Mouse (Mus musculus) left cerebral cortex, postnatal 14 days (tissue): ENCODE data around the gene Azgp1. TPM values are rescaled to one million over a fixed set of nuclear protein-coding genes. Genes with fewer than 3 reads are reported as not detected.
"Not testable (repeated sequence)": the region's sequence is repeated elsewhere in the genome, so short reads cannot be mapped to it uniquely, and the experiment has no call there.

ENCODE experiments used
- DNase-seq, 2 experiments: peaks; one replicate each; pipeline ENCODE4 v3.0.0; 2021 to 2022; ENCODE audit warnings: low spot score in 2 of 2, mixed read lengths in 1 of 2
- intact Hi-C: fragments of 180-260 bp; cut with DNase I; formaldehyde crosslinking; loops from one replicate; pipeline ENCODE4 v1.15.1; 2025
- long read RNA-seq, 2 experiments: library from polyadenylated mRNA; stranded (forward); transcript quantifications; one replicate each; pipeline ENCODE4 v2.0.0; 2021
- total RNA-seq, 2 experiments: library from RNA; stranded (reverse); gene quantifications; 2 replicates each; pipeline ENCODE4 v1.2.3; 2021

The Azgp1 gene
- total RNA-seq: not detected
- long read RNA-seq, experiment 1: 0 reads
- long read RNA-seq, experiment 2: 0 reads

DNA sequence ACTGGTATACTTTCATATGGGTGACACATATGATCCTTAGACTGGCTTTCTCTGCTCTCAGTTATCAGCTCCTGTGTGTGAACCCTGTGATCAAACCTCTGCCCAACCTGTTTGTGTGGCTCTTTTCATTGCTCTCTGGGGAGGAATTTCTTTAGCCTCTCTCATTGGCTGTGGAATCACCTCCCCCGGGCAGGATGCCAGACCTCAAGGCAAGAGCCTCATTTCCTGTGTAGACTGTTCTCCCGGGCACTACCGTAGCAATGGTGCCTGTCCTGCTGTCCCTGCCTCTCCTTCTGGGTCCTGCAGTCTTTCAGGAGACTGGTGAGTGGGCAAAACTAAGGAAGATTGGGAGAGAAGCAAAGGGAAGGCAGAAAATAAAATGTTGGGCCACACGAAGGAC lies at the start of gene Azgp1:
TSS of gene Azgp1 (plus strand) at position 221 of the 400 bp plus-strand sequence.
- no peak for DNase-seq
- intact Hi-C loops: no loop called here

GRCm38 (mm10) chr5:137933934-137934333 lies 47.4 kb upstream of the Azgp1 start:
- DNase-seq, intact Hi-C loops: not testable (repeated sequence)

GRCm38 (mm10) chr5:137936486-137936885 lies 44.8 kb upstream of the Azgp1 start:
- DNase-seq: no peak
- intact Hi-C loops: no loop called here

DNA sequence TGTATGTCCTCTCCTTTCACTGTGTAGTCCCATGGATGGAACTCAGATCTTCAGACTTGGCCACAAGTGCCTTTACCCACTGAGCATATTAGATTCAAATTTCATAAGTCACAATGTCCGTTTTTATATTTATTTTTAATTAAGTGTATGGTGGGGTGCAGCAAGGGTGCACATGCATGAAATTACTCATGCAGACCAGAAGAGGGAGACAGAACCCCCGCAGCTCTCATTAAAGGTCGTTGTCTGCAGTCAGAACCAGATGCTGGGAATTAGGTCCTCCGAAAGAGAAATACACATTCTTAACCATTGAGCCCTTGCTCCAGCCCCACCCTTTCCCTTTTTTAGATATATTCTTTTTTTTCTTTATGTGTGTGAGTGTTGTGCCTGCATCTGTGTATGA lies 44.1 kb upstream of the Azgp1 start:
- intact Hi-C loops: no loop called here
- no peak for DNase-seq

- intact Hi-C loops: no loop called here
- no peak for DNase-seq
Measured at GRCm38 (mm10) chr5:137940948-137941347, 40.4 kb upstream of the Azgp1 start.

GRCm38 (mm10) chr5:137943133-137943532 lies 38.2 kb upstream of the Azgp1 start:
- no peak for DNase-seq
- intact Hi-C loops: no loop called here

GRCm38 (mm10) chr5:137947303-137947702 lies 34.0 kb upstream of the Azgp1 start:
- no peak for DNase-seq
- intact Hi-C loops: no loop called here

GRCm38 (mm10) chr5:137951218-137951617 lies 30.1 kb upstream of the Azgp1 start:
- intact Hi-C loops: loop anchor here (10.0 kb wide), 1 partner anchor 156 kb away; no protein-coding TSS in a partner anchor
- peak; percentile 20 to 44 for DNase-seq

GRCm38 (mm10) chr5:137956404-137956803 lies 24.9 kb upstream of the Azgp1 start:
- intact Hi-C loops: loop anchor here (10.0 kb wide), 1 partner anchor 162 kb away; no protein-coding TSS in a partner anchor
- DNase-seq: no peak

- DNase-seq: no peak
- intact Hi-C loops: no loop called here
Measured at GRCm38 (mm10) chr5:137962945-137963344, 18.4 kb upstream of the Azgp1 start, which contains the start of gene Gjc3. Gene Gjc3, minus strand, starts transcription at chr5:137963098.

DNA sequence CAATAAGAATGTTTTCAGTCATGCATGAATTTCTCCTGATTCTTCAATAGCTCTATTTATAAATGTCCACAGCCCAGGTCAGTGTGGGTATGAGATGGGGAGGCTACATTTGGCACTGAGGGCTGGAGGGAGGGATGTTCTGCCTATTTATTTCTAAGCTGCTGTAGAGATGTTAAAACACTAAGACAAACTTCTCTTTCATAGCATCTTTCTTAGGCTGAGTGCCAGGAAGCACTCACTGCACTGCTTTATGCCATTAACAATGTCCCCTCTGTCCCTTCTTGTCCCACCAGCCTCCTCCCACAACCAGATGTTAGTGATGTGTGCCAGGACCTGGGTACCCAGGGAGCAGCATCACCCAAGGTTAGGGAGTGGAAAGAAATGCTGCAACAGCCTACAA lies 14.8 kb upstream of the Azgp1 start:
- intact Hi-C loops: no loop called here
- DNase-seq: peak; percentile 25 to 58

GRCm38 (mm10) chr5:137973161-137973560 lies 8.2 kb upstream of the Azgp1 start:
- DNase-seq: no peak
- intact Hi-C loops: no loop called here

DNA sequence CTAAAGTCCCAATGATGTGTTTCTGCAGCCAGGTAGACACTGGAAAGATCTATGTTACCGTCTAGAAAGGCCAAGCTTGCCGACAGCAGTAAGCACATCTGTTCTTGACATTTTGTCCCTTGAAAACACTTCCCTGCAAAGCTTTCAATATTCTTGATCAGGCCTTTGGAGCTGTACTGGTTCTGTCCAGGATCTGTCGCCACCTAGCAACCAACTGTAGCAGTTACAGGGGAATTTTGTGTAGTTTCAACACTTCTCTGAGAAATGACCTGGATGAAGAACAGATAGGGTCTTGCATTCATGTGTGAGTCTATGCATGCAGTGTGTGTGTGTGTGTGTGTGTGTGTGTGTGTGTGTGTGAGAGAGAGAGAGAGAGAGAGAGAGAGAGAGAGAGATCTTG lies 7.6 kb upstream of the Azgp1 start:
- intact Hi-C loops: no loop called here
- DNase-seq: peak in 1 of 2 experiments; percentile 23

DNA sequence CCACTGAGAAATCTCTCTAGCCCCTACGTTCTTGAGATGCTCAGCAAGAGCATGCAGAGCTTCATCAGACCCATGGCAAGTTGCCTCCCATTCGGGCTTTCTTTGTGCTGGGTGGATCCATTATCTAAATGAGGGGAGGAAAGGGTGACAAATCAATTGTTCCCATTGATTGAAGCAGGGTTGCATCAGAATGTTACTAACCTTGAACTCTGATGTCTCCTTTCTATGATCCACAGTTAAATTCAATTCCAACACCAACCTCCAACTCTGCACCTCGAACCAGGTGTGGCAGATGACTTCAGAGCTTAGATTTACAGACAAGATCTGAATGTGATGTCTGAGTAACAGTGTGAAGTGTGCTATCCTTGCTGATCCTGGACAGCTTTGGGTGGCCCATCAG lies 6.6 kb upstream of the Azgp1 start:
- no peak for DNase-seq
- intact Hi-C loops: loop anchor here (5.0 kb wide), 1 partner anchor 87 kb away; no protein-coding TSS in a partner anchor

- DNase-seq: no peak
Measured at GRCm38 (mm10) chr5:137975434-137975833, 5.9 kb upstream of the Azgp1 start.

GRCm38 (mm10) chr5:137977291-137977690 lies 4.0 kb upstream of the Azgp1 start:
- no peak for DNase-seq
- intact Hi-C loops: loop anchor here (5.0 kb wide), 1 partner anchor 90 kb away; no protein-coding TSS in a partner anchor

More at GRCm38 (mm10) chr5:137975434-137975833, 5.9 kb upstream of the Azgp1 start:
- intact Hi-C loops: loop anchor here (5.0 kb wide), 1 partner anchor 88 kb away; no protein-coding TSS in a partner anchor

DNA sequence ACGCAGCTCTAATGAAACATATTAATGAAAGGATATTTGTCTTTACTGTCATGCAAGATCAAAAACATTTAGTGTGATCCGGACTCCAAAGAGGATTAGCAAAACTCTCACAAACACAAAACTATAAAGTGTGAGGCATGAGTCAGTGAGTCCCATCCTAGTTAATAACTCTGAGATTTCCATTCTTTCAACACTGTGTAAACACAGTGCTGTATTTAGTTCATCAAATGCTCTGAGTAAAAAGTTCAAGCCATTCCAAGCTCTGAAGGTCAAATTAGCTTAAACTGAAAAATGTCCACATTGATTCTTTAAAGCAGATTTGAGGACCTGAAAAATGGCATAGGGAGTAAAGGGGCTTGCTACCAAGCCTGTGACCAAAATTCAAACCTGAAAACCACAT lies 2.2 kb upstream of the Azgp1 start:
- no peak for DNase-seq
- intact Hi-C loops: loop anchor here (5.0 kb wide), 1 partner anchor 92 kb away; no protein-coding TSS in a partner anchor

GRCm38 (mm10) chr5:137986351-137986750 lies 5.0 kb downstream of the Azgp1 start:
- intact Hi-C loops: no loop called here
- DNase-seq: no peak

DNA sequence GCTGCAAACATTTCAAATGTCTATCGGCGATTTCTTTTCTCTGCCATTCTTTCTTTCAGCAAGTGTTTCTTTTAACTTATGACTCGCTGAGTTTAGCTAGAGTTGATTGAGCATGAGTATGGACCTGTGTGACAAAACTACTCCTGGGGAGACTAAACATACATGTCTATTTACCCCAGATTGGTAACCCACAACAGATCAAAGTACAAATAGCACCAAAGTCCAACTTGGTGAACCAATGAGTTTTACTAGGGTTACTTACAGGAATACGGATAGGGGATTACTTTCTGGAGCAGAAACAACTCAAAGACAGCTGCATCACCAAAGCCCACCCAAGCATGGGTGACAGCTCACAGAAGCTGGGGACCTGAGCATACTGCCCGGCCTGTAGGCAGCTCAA lies 28.1 kb downstream of the Azgp1 start:
- intact Hi-C loops: no loop called here
- no peak for DNase-seq

- intact Hi-C loops: no loop called here
- DNase-seq: no peak
Measured at GRCm38 (mm10) chr5:138012382-138012781, 31.1 kb downstream of the Azgp1 start.

DNA sequence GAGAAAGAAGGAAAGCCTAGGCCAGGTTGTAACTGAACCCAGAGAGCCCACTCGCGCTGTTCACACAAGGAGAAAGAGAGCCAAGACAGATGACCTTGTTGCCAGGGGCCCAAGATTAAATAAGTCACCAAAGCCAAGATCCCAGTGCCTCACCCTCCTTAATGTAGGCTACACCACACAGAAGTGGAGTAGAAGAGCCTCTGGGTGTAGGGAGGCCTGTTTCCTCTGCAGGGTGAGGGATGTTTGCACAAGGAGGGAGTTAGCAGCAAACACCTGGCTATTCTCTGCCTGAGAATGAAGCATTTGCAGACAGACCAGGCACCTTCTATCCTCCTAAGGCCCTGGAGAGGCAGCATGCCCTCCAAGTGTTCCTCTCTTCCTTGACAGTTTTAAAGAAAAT lies 35.2 kb downstream of the Azgp1 start:
- intact Hi-C loops: no loop called here
- no peak for DNase-seq

DNA sequence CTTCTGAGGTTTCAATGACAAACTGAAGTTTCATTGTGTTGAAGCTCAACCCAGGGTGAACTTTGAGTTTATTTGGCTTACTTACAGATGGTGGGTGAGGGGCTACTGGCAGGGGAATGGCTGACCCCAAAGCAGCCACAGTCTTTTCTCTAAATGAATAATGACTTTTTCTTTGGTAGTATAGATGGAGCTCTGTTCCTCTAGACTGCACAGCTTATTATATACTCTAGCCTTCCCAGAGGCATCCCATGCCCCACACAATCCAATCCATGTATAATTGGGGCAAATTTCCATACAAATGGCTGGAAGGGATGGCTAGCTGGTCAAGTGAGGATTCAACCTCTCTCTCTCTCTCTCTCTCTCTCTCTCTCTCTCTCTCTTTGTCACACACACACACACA lies 35.7 kb downstream of the Azgp1 start:
- intact Hi-C loops: no loop called here
- DNase-seq: no peak
